Mouse (Mus musculus) myocyte (in vitro differentiated cells): ENCODE measurements at regions not wholly inside any gene's neighbourhood (a gene's known extent, or its start where the extent isn't known, plus 50 kb on each side); places are given as distances from the start of the nearest gene placed in this dataset.

Source experiments
- CEBPB ChIP-seq: IDR thresholded peaks from 2 replicates; pipeline ENCODE4 v1.6.1; 2011; ENCODE audit warnings: mild to moderate bottlenecking, moderate library complexity; ENCODE audit not compliant: poor library complexity, insufficient read depth, severe bottlenecking
- E2F4 ChIP-seq: IDR thresholded peaks from one replicate; pipeline ENCODE4 v1.6.1; 2011; ENCODE audit warnings: mild to moderate bottlenecking, control low read depth, moderate library complexity; ENCODE audit not compliant: insufficient read depth
- MAX ChIP-seq: IDR thresholded peaks from one replicate; pipeline ENCODE4 v1.6.1; 2011; ENCODE audit warnings: low read depth, mild to moderate bottlenecking, control low read depth
- MYOD1 ChIP-seq, 3 experiments: IDR thresholded peaks; one replicate each; pipeline ENCODE4 v1.6.1; 2011; ENCODE audit warnings: control low read depth in 2 of 3, low read depth in 2 of 3, mild to moderate bottlenecking in 2 of 3, moderate library complexity in 1 of 3; ENCODE audit not compliant: insufficient read length in 2 of 3, control insufficient read depth in 1 of 3
- MYOG ChIP-seq, 3 experiments: IDR thresholded peaks; one replicate each; pipeline ENCODE4 v1.6.1; 2011; ENCODE audit warnings: control low read depth in 2 of 3, low read depth in 2 of 3, mild to moderate bottlenecking in 2 of 3; ENCODE audit not compliant: insufficient read length in 2 of 3, control insufficient read depth in 1 of 3, insufficient read depth in 1 of 3
- POLR2A ChIP-seq: IDR thresholded peaks from one replicate; pipeline ENCODE4 v1.6.1; 2011; ENCODE audit warnings: low read depth, mild to moderate bottlenecking, control low read depth, moderate library complexity; ENCODE audit not compliant: insufficient read length
- POLR2AphosphoS2 ChIP-seq: IDR thresholded peaks from one replicate; pipeline ENCODE4 v1.6.1; 2011; ENCODE audit warnings: low read depth, control low read depth; ENCODE audit not compliant: insufficient read length
- REST ChIP-seq: IDR thresholded peaks from one replicate; pipeline ENCODE4 v1.6.1; 2011; ENCODE audit warnings: mild to moderate bottlenecking, control low read depth, moderate library complexity; ENCODE audit not compliant: insufficient read depth, insufficient read length
- TCF12 ChIP-seq: IDR thresholded peaks from one replicate; pipeline ENCODE4 v1.6.1; 2011; ENCODE audit warnings: mild to moderate bottlenecking, control low read depth; ENCODE audit not compliant: poor library complexity, insufficient read depth, severe bottlenecking
- TCF3 ChIP-seq: IDR thresholded peaks from one replicate; pipeline ENCODE4 v1.6.1; 2011; ENCODE audit warnings: low read depth, control low read depth; ENCODE audit not compliant: insufficient read length
- USF1 ChIP-seq: IDR thresholded peaks from one replicate; pipeline ENCODE4 v1.6.1; 2011; ENCODE audit warnings: low read depth, mild to moderate bottlenecking, control low read depth, moderate library complexity

- TF ChIP-seq POLR2A, result no peak
- no peak for TF ChIP-seq USF1
- TF ChIP-seq TCF3, result no peak
- no peak for TF ChIP-seq E2F4
- no peak for TF ChIP-seq MAX
- TF ChIP-seq REST, result no peak
- no peak for TF ChIP-seq MYOD1 (IDR thresholded peaks at IDR 0.05; ENCODE audit: control insufficient read depth in 1 of 3, insufficient read length in 2 of 3, low read depth in 2 of 3)
- TF ChIP-seq POLR2AphosphoS2, result no peak
- TF ChIP-seq TCF12, result no peak
- no peak for TF ChIP-seq CEBPB
- no peak for TF ChIP-seq MYOG (IDR thresholded peaks at IDR 0.05; ENCODE audit: control insufficient read depth in 1 of 3, insufficient read depth in 1 of 3, insufficient read length in 2 of 3, low read depth in 2 of 3)
Observed at GRCm38 (mm10) chr14:17192953-17193352, 374.0 kb upstream of the Rarb start.
